Mouse (Mus musculus): ENCODE data around the gene Veph1. TPM values are rescaled to one million over a fixed set of nuclear protein-coding genes. Genes with fewer than 3 reads are reported as not detected.

The Veph1 gene
- polyA plus RNA-seq, 1 experiment from 2014 or later, result 0.17 TPM

- 33% methylated on average over 8 of the region's 8 CpGs for WGBS
- peak; percentile 38; the same call in 1 of the 2 replicates for ATAC-seq (ENCODE audit: insufficient number of reproducible peaks, insufficient read depth, low FRiP score, low read depth)
Observed at GRCm38 (mm10) chr3:66215759-66216158, 80.9 kb downstream of the Veph1 start.

DNA sequence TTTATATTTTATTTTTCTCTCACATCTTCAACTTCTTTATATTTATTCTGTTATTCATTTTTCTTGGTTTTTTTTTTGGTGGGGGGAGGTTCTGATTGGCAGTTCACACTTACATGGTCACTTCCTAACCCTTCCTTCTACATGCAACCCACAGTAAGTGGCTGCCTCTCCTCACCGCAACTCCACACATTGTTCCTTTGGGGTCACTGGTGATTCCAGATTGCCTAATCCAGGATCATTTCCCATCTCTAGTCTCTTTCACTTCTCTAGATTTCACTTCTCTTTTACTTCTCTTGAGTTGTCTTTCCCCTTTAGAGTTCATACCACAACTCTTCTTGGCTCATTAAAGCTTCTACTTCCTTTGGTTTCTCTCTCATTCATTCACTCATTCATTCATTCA, 83.1 kb downstream of the Veph1 start:
- WGBS, result 97% methylated on average over 1 of the region's 1 CpGs
- Histone ChIP-seq H3K36me3 (ENCODE audit: control insufficient read depth, insufficient read depth, low read length) (no peaks in the 10 kb centered on the region), H3K9ac (replicated peaks; ENCODE audit: low read depth, low read length) (no peak overlapping the region), H3K9me3 (ENCODE audit: control insufficient read depth, low read depth, low read length) (no peaks in the 10 kb centered on the region), H3K4me3 (ENCODE audit: low read depth, low read length) (no peak overlapping the region), H3K27ac (ENCODE audit: low read length) (no peak overlapping the region), H3K4me2 (replicated peaks; ENCODE audit: low read depth, low read length) (no peak overlapping the region), H3K27me3 (ENCODE audit: control insufficient read depth, insufficient read depth, low read length) (no peaks in the 10 kb centered on the region), H3K4me1 (ENCODE audit: control insufficient read depth, insufficient read depth, low read length) (no peaks in the 10 kb centered on the region)
- ATAC-seq (ENCODE audit: insufficient number of reproducible peaks, insufficient read depth, low FRiP score, low read depth), result no peak

More at GRCm38 (mm10) chr3:66215759-66216158, 80.9 kb downstream of the Veph1 start:
- Histone ChIP-seq H3K4me2 (replicated peaks; ENCODE audit: low read depth, low read length) (no peak overlapping the region), H3K36me3 (ENCODE audit: control insufficient read depth, insufficient read depth, low read length) (no peaks in the 10 kb centered on the region), H3K4me3 (ENCODE audit: low read depth, low read length) (no peak overlapping the region), H3K27me3 (ENCODE audit: control insufficient read depth, insufficient read depth, low read length) (no peaks in the 10 kb centered on the region), H3K9ac (replicated peaks; ENCODE audit: low read depth, low read length) (no peak overlapping the region), H3K27ac (ENCODE audit: low read length) (no peak overlapping the region), H3K4me1 (ENCODE audit: control insufficient read depth, insufficient read depth, low read length) (no peaks in the 10 kb centered on the region), H3K9me3 (ENCODE audit: control insufficient read depth, low read depth, low read length) (no peaks in the 10 kb centered on the region)

- Histone ChIP-seq H3K4me2 (replicated peaks; ENCODE audit: low read depth, low read length) (no peak overlapping the region), H3K9me3 (ENCODE audit: control insufficient read depth, low read depth, low read length) (no peaks in the 10 kb centered on the region), H3K9ac (replicated peaks; ENCODE audit: low read depth, low read length) (no peak overlapping the region), H3K4me3 (ENCODE audit: low read depth, low read length) (no peak overlapping the region), H3K27me3 (ENCODE audit: control insufficient read depth, insufficient read depth, low read length) (no peaks in the 10 kb centered on the region), H3K36me3 (ENCODE audit: control insufficient read depth, insufficient read depth, low read length) (no peaks in the 10 kb centered on the region), H3K27ac (ENCODE audit: low read length) (no peak overlapping the region), H3K4me1 (ENCODE audit: control insufficient read depth, insufficient read depth, low read length) (no peaks in the 10 kb centered on the region)
- 80% methylated on average over 4 of the region's 4 CpGs for WGBS
- ATAC-seq (ENCODE audit: insufficient number of reproducible peaks, insufficient read depth, low FRiP score, low read depth), result no peak
Observed at GRCm38 (mm10) chr3:66208836-66209573, 87.6 kb downstream of the Veph1 start.

GRCm38 (mm10) chr3:66193910-66194562, 102.6 kb downstream of the Veph1 start:
- ATAC-seq (ENCODE audit: insufficient number of reproducible peaks, insufficient read depth, low FRiP score, low read depth), result no peak
- H3K27ac ChIP-seq (ENCODE audit: low read length), result no peak overlapping the region
- H3K9ac ChIP-seq (replicated peaks; ENCODE audit: low read depth, low read length), result no peak overlapping the region
- H3K36me3 ChIP-seq (ENCODE audit: control insufficient read depth, insufficient read depth, low read length), result no peaks in the 10 kb centered on the region
- H3K9me3 ChIP-seq (ENCODE audit: control insufficient read depth, low read depth, low read length), result no peaks in the 10 kb centered on the region
- no peaks in the 10 kb centered on the region for H3K4me1 ChIP-seq (ENCODE audit: control insufficient read depth, insufficient read depth, low read length)
- no peaks in the 10 kb centered on the region for H3K27me3 ChIP-seq (ENCODE audit: control insufficient read depth, insufficient read depth, low read length)
- H3K4me2 ChIP-seq (replicated peaks; ENCODE audit: low read depth, low read length), result no peak overlapping the region
- 81% methylated on average over 3 of the region's 3 CpGs for WGBS
- H3K4me3 ChIP-seq (ENCODE audit: low read depth, low read length), result no peak overlapping the region

DNA sequence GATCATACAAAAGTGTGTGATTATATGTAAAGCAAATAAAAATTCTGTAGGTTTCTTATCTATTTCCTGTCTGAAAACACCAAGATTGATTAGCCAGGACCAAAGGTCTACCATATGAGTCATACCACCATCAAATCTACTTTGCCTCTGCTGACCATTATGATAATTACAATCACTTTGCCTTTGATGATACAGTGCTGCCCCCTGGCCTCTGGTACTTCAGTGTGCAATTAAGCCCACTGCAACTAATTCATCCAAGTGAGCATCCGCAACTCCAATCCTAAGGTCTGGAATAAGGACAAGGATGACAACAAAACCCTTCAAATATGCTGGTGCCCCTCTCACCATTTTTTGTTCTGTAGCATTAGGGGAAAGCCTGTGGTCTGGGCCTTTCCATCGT, 117.0 kb downstream of the Veph1 start:
- H3K4me1 ChIP-seq (ENCODE audit: control insufficient read depth, insufficient read depth, low read length), result no peaks in the 10 kb centered on the region
- H3K4me2 ChIP-seq (replicated peaks; ENCODE audit: low read depth, low read length), result no peak overlapping the region
- no peaks in the 10 kb centered on the region for H3K27me3 ChIP-seq (ENCODE audit: control insufficient read depth, insufficient read depth, low read length)
- no peak for ATAC-seq (ENCODE audit: insufficient number of reproducible peaks, insufficient read depth, low FRiP score, low read depth)
- no peaks in the 10 kb centered on the region for H3K9me3 ChIP-seq (ENCODE audit: control insufficient read depth, low read depth, low read length)
- no peak overlapping the region for H3K9ac ChIP-seq (replicated peaks; ENCODE audit: low read depth, low read length)
- 66% methylated on average over 2 of the region's 2 CpGs for WGBS
- H3K36me3 ChIP-seq (ENCODE audit: control insufficient read depth, insufficient read depth, low read length), result no peaks in the 10 kb centered on the region
- no peak overlapping the region for H3K4me3 ChIP-seq (ENCODE audit: low read depth, low read length)
- no peak overlapping the region for H3K27ac ChIP-seq (ENCODE audit: low read length)

- Histone ChIP-seq H3K9ac (replicated peaks; ENCODE audit: low read depth, low read length) (no peak overlapping the region), H3K27me3 (ENCODE audit: control insufficient read depth, insufficient read depth, low read length) (no peaks in the 10 kb centered on the region), H3K27ac (ENCODE audit: low read length) (no peak overlapping the region), H3K4me3 (ENCODE audit: low read depth, low read length) (no peak overlapping the region), H3K9me3 (ENCODE audit: control insufficient read depth, low read depth, low read length) (no peaks in the 10 kb centered on the region), H3K4me1 (ENCODE audit: control insufficient read depth, insufficient read depth, low read length) (no peaks in the 10 kb centered on the region), H3K36me3 (ENCODE audit: control insufficient read depth, insufficient read depth, low read length) (no peaks in the 10 kb centered on the region), H3K4me2 (replicated peaks; ENCODE audit: low read depth, low read length) (no peak overlapping the region)
- WGBS, result 36% methylated on average over 5 of the region's 5 CpGs
- ATAC-seq (ENCODE audit: insufficient number of reproducible peaks, insufficient read depth, low FRiP score, low read depth), result no peak
Observed at GRCm38 (mm10) chr3:66172907-66173306, 123.7 kb downstream of the Veph1 start.

- Histone ChIP-seq H3K4me3 (ENCODE audit: low read depth, low read length) (no peak overlapping the region), H3K9me3 (ENCODE audit: control insufficient read depth, low read depth, low read length) (no peaks in the 10 kb centered on the region), H3K4me1 (ENCODE audit: control insufficient read depth, insufficient read depth, low read length) (no peaks in the 10 kb centered on the region), H3K36me3 (ENCODE audit: control insufficient read depth, insufficient read depth, low read length) (no peaks in the 10 kb centered on the region), H3K9ac (replicated peaks; ENCODE audit: low read depth, low read length) (no peak overlapping the region), H3K27ac (ENCODE audit: low read length) (no peak overlapping the region), H3K27me3 (ENCODE audit: control insufficient read depth, insufficient read depth, low read length) (no peaks in the 10 kb centered on the region), H3K4me2 (replicated peaks; ENCODE audit: low read depth, low read length) (no peak overlapping the region)
- no peak for ATAC-seq (ENCODE audit: insufficient number of reproducible peaks, insufficient read depth, low FRiP score, low read depth)
- 79% methylated on average over 3 of the region's 3 CpGs for WGBS
Observed at GRCm38 (mm10) chr3:66169873-66170538, 126.6 kb downstream of the Veph1 start.

GRCm38 (mm10) chr3:66166606-66167290, 129.9 kb downstream of the Veph1 start:
- Histone ChIP-seq H3K4me3 (ENCODE audit: low read depth, low read length) (no peak overlapping the region), H3K9ac (replicated peaks; ENCODE audit: low read depth, low read length) (no peak overlapping the region), H3K36me3 (ENCODE audit: control insufficient read depth, insufficient read depth, low read length) (no peaks in the 10 kb centered on the region), H3K27ac (ENCODE audit: low read length) (no peak overlapping the region), H3K9me3 (ENCODE audit: control insufficient read depth, low read depth, low read length) (no peaks in the 10 kb centered on the region), H3K4me1 (ENCODE audit: control insufficient read depth, insufficient read depth, low read length) (peaks cover 3% of the 10 kb centered on the region; the same call in 1 of the 2 replicates), H3K27me3 (ENCODE audit: control insufficient read depth, insufficient read depth, low read length) (no peaks in the 10 kb centered on the region), H3K4me2 (replicated peaks; ENCODE audit: low read depth, low read length) (no peak overlapping the region)
- ATAC-seq (ENCODE audit: insufficient number of reproducible peaks, insufficient read depth, low FRiP score, low read depth), result no peak
- 84% methylated on average over 6 of the region's 6 CpGs for WGBS
